Mouse (Mus musculus): ENCODE measurements around the gene Gm42674.

DNA sequence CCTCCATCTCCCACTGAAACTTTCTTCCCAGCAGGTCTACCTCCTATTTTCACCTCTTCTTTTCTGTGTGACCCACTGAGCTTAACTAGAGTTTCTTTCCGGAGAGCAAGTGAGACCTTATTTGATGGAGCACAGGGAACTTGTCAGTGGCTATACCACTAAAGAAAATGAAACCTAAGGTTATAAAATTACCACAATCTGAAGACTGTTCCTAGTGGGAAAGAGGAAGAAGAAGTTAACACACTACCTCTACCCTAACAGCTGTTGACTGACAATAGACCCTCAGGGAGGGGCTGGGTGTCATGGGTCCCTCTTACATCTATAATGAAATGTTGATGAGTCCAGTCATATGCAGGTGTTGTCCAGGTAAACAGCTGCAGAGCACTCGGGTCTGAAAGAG lies 30.3 kb downstream of the Gm42674 start:
- TF ChIP-seq CTCF (IDR thresholded peaks at IDR 0.05; ENCODE audit: borderline replicate concordance, extremely low read depth, insufficient read depth, insufficient read length), result no peak
- TF ChIP-seq POLR2A (IDR thresholded peaks at IDR 0.05; ENCODE audit: borderline replicate concordance, extremely low read depth, insufficient read depth, insufficient read length, poor library complexity, severe bottlenecking), result no peak
